Mouse (Mus musculus): ENCODE data around the gene Chrm3. TPM values are rescaled to one million over a fixed set of nuclear protein-coding genes. Genes with fewer than 3 reads are reported as not detected.
A peak's percentile ranks its signal among the peaks of the same experiment; 100 is the strongest.
"Not testable (repeated sequence)": the region's sequence is repeated elsewhere in the genome, so short reads cannot be mapped to it uniquely, and the experiment has no call there.

Chrm3 gene
- total RNA-seq (2015) = 0.55 and 1.9 TPM in 2 replicates
- 4.6 and 5.5 TPM in 2 replicates for total RNA-seq (2017)

GRCm38 (mm10) chr13:10360777-10361176 is at the start of gene Chrm3:
Chrm3 (minus strand) TSS chr13:10360847.
- ATAC-seq (ENCODE audit: poor library complexity, severe bottlenecking) = peak; percentile 54

GRCm38 (mm10) chr13:10394364-10394763 is 33.7 kb upstream of the Chrm3 start:
- no peak for ATAC-seq (ENCODE audit: poor library complexity, severe bottlenecking)

- ATAC-seq (ENCODE audit: poor library complexity, severe bottlenecking) = not testable (repeated sequence)
Observed at GRCm38 (mm10) chr13:10375487-10375886, 14.8 kb upstream of the Chrm3 start.

GRCm38 (mm10) chr13:10360199-10360694 is 400 bp downstream of the Chrm3 start:
- ATAC-seq (ENCODE audit: poor library complexity, severe bottlenecking) = 0 out of 2 replicates have a peak, but pooled peaks have one; percentile 18

GRCm38 (mm10) chr13:10359516-10360198 is 990 bp downstream of the Chrm3 start:
- ATAC-seq (ENCODE audit: poor library complexity, severe bottlenecking) = no peak

- ATAC-seq (ENCODE audit: poor library complexity, severe bottlenecking) = no peak
Observed at GRCm38 (mm10) chr13:10355796-10356195, 4.9 kb downstream of the Chrm3 start.

GRCm38 (mm10) chr13:10354885-10355575 is 5.6 kb downstream of the Chrm3 start:
- ATAC-seq (ENCODE audit: poor library complexity, severe bottlenecking) = no peak

GRCm38 (mm10) chr13:10352141-10352540 is 8.5 kb downstream of the Chrm3 start:
- no peak for ATAC-seq (ENCODE audit: poor library complexity, severe bottlenecking)

GRCm38 (mm10) chr13:10344362-10344761 is 16.3 kb downstream of the Chrm3 start:
- ATAC-seq (ENCODE audit: poor library complexity, severe bottlenecking) = peak; percentile 75; the same call in 1 of the 2 replicates

GRCm38 (mm10) chr13:10335558-10335957 is 25.1 kb downstream of the Chrm3 start:
- no peak for ATAC-seq (ENCODE audit: poor library complexity, severe bottlenecking)

- no peak for ATAC-seq (ENCODE audit: poor library complexity, severe bottlenecking)
Observed at GRCm38 (mm10) chr13:10332762-10333161, 27.9 kb downstream of the Chrm3 start.

- no peak for ATAC-seq (ENCODE audit: poor library complexity, severe bottlenecking)
Observed at GRCm38 (mm10) chr13:10309811-10310210, 50.8 kb downstream of the Chrm3 start.

GRCm38 (mm10) chr13:10295160-10295559 is 65.5 kb downstream of the Chrm3 start:
- ATAC-seq (ENCODE audit: poor library complexity, severe bottlenecking) = no peak

- ATAC-seq (ENCODE audit: poor library complexity, severe bottlenecking) = no peak
Observed at GRCm38 (mm10) chr13:10284331-10284730, 76.3 kb downstream of the Chrm3 start.

GRCm38 (mm10) chr13:10274907-10275306 is 85.7 kb downstream of the Chrm3 start:
- no peak for ATAC-seq (ENCODE audit: poor library complexity, severe bottlenecking)

GRCm38 (mm10) chr13:10263784-10264183 is 96.9 kb downstream of the Chrm3 start:
- ATAC-seq (ENCODE audit: poor library complexity, severe bottlenecking) = no peak

GRCm38 (mm10) chr13:10253049-10253448 is 107.6 kb downstream of the Chrm3 start:
- ATAC-seq (ENCODE audit: poor library complexity, severe bottlenecking) = peak; percentile 93

- peak; percentile 75 for ATAC-seq (ENCODE audit: poor library complexity, severe bottlenecking)
Observed at GRCm38 (mm10) chr13:10251499-10252179, 109.0 kb downstream of the Chrm3 start.

- no peak for ATAC-seq (ENCODE audit: poor library complexity, severe bottlenecking)
Observed at GRCm38 (mm10) chr13:10244243-10244998, 116.2 kb downstream of the Chrm3 start.

GRCm38 (mm10) chr13:10240238-10240637 is 120.4 kb downstream of the Chrm3 start:
- ATAC-seq (ENCODE audit: poor library complexity, severe bottlenecking) = no peak

- no peak for ATAC-seq (ENCODE audit: poor library complexity, severe bottlenecking)
Observed at GRCm38 (mm10) chr13:10239825-10240224, 120.8 kb downstream of the Chrm3 start.

Measured in megakaryocyte, adult 5-6 weeks (primary cell).